Mouse (Mus musculus): ENCODE data around the gene Zfp143. TPM values are rescaled to one million over a fixed set of nuclear protein-coding genes. Genes with fewer than 3 reads are reported as not detected.
A peak's percentile ranks its signal among the peaks of the same experiment; 100 is the strongest.
"Not testable (repeated sequence)": the region's sequence is repeated elsewhere in the genome, so short reads cannot be mapped to it uniquely, and the experiment has no call there.

The Zfp143 gene
- total RNA-seq, 2 experiments from 2014 or later, result 9.5 to 10.0 TPM

DNA sequence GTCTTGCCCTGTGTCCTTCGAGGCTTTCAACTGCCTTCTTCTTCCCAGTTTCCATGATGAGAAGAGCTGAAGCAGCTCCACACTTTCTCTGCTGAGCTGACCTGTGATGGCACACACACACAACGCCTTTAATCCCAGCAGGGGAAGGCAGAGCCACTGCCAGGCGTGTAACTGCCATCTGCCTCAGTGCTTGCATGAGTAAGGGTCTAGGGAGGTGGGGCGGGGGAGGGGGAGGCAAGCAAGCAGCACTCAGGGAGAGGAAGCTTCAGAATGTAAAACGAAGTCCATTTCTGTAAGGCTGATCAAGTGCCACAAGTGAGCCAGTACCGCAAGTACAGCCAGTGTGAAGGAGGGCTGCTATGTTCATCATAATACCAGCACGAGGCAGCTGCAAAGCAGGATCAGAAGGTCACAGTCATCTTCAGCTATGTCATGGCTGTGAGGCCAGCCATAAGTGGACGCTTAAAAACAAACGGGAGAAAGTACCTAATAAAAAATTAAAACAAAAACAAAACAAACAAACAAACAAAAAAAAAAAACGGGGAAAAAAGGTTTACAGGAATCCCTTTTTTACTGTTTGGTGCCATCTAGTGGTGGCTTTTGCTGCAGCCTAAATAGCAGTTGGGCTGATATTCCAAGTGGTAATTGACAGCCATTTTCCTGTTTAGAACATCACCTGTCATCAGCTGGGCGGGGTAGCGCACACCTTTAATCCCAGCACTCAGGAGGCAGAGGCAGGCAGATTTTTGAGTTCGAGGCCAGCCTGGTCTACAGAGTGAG lies 22.6 kb downstream of the Zfp143 start:
- DNase-seq (ENCODE audit: low spot score in 2 of 2), result peak; percentile 60 to 71
- intact Hi-C loops (cut with DNase I), result no loop called here

DNA sequence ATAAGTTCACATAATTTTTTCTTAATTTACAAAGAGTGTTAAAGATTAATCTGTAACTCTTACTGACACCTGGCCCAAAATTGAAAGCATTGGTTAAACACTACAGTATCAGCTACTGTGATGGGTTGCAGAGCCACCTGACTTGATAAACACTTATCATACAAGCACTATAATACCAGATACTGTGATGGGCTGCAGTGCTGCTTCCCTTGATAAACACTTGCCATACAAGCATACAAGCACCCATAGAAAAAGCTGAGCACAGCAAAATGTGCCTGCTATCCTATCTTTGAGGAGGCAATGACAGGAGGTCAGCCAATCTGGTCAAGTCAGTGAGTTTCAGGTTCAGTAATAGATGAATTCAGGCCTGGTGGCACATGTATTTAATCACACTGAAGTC lies 24.2 kb downstream of the Zfp143 start:
- DNase-seq (ENCODE audit: low spot score in 2 of 2), result no peak
- intact Hi-C loops (cut with DNase I), result no loop called here

DNA sequence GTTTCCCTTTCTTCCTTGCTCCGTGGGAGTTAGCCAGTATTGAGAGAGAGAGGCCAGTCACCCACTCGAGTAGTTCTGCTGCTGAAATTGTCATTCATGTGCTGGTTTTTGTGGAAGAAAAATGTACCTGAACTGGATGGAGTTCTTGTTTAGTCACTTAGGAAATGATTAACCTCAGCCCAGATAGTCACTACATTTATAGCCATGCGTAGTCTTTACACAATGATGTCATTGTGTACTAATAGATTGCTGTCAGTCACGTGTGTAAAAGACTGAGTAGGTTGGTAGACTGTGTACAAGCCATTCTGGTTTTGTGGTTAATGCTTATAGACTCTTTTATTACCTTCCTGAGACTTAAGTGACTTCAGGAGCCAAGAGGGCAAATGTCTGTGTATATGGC lies 26.9 kb downstream of the Zfp143 start:
- intact Hi-C loops (cut with DNase I), result no loop called here
- no peak for DNase-seq (ENCODE audit: low spot score in 2 of 2)

DNA sequence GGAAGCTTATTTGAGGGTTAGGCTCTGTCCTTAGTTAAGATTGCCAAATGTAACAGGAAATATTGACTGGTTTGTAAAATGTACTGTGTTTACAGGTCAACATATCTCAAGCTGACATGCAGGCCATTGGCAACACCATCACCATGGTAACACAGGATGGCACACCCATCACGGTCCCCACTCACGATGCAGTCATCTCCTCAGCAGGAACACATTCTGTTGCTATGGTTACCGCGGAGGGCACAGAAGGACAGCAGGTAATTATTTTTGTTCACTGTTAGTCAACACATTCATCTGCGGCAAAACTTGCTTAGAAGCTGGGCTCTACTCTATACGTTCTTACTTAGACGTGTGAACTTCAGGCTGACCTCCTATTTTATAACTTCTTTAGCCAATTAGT lies 30.7 kb downstream of the Zfp143 start:
- intact Hi-C loops (cut with DNase I), result no loop called here
- DNase-seq (ENCODE audit: low spot score in 2 of 2), result peak; percentile 57 to 84

DNA sequence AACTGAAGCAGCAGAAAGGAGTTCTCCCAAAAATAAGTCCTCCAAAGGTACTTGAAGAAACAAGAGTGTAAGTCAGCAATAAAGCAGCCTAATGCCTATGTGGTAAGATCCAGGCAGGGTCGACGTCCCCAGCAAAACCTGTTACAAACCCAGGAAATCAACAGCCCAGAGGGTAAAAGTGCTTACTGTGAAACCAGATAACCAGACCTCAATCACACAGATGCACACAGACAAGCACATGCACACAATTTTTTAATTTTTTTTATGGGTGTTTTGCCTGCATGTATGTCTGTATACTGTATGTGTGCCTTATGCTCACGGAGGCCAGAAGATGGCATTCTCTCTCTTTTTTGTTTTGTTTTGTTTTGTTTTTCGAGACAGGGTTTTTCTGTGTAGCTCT lies 35.3 kb downstream of the Zfp143 start:
- no peak for DNase-seq (ENCODE audit: low spot score in 2 of 2)
- intact Hi-C loops (cut with DNase I), result no loop called here

DNA sequence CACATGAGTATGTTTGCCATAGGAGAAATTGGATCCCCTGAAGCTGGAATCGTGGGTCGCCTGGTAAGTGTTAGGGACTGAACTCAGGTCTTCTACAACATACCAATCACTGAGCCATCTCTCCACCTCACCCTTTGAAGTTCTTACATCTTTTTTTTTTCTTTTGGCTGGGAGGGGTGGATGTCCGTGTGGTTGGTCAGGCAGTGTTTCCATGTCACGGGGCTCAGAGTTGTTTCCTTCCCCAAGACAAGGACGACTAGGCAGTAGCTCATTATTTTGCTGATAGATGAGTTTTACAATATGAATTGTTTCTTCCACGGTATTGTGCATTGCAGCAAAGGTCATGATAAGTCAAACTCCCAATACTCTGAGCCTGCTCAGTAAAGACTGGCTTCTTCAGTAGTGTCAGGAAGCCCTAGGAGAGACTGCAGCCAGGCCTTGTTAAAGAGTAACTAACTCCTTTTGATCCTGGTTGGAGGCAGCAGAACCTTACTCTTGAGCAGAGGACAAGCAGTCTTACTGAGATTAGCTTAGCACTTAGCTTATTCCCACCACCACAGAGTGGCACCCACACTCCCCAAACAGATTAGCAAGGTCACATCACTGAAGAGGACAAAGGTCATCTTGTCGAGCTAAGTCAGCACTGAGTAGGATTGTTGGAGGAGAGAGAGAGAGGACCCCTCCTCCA lies 36.2 kb downstream of the Zfp143 start:
- no peak for DNase-seq (ENCODE audit: low spot score in 2 of 2)
- intact Hi-C loops (cut with DNase I), result no loop called here

DNA sequence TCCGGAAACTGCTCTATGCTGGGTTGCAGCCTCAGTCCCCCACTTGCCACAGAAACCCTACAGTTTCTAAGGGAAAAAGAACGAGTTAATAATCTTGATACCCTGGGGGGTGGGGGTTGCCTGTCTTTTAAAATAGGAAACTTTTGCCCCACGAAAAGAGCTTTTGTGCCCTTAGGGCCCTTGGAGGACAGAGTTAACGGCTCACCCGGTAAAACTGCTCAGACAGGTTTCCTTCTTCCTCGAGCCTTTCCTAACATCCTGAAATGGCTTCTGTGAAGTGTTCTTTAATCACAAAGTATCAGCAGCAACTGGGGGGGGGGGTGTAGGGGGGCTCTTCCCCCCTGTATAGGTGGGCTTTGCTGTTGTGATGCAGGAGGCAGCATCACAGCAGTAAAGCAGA lies 39.8 kb downstream of the Zfp143 start:
- intact Hi-C loops (cut with DNase I), result no loop called here
- no peak for DNase-seq (ENCODE audit: low spot score in 2 of 2)

DNA sequence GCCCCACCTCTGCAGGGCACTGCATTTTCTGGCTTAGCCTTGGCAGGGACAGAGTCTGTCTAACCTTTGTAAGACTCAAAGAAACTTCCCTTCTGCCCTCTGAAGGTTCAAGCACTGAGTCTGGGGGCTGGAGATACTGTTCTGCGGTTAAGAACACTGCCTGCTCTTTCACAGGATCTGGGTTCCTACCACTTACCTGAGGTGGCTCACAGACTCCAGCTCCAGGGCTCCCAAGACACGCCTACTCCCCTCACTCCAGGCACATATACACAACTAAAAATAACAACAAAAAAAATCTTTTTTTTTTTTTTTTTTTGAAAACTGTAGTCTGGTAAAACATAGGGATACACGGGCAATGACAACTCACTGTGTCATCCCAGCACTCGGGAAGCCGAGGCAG lies 40.2 kb downstream of the Zfp143 start:
- no peak for DNase-seq (ENCODE audit: low spot score in 2 of 2)
- intact Hi-C loops (cut with DNase I), result no loop called here

DNA sequence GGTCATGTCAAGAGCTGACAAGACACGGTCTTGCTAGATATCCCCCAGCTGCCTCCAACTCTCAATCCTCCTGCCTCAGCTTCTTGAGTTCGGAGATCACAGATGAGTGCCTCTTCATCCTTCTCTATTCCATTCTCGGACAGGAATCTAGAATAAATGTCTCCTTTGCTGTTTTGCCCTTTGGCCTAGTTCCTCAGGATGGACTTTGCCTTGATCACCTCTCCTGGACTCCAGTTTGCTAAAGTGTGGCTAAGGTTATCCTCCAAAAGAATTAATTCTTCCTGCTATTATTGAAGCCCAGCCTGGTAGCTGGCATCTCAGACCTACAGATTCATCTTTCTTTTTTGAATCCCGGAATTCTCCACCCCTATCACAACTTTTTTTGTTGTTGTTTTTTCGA lies 44.0 kb downstream of the Zfp143 start:
- intact Hi-C loops (cut with DNase I), result no loop called here
- DNase-seq (ENCODE audit: low spot score in 2 of 2), result no peak

DNA sequence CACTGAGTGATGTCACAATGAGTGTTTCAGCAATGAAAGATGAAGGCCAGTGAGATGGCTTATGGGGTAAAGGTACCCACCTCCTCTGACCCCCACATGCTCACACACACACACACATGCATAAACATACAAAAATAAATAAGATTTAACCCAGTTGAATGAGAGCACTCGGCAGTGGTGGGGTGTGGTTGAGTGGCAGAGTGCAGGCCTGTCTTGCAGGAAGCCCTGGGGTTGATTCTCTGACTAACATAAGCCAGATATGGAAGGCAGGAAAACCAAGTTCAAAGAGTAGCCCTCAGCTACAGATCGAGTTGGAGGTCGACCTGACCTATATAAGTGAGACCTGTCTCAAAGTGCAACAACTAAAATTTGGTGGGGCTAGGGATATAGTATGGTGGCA lies 45.6 kb downstream of the Zfp143 start:
- DNase-seq (ENCODE audit: low spot score in 2 of 2), result no peak
- intact Hi-C loops (cut with DNase I), result no loop called here

DNA sequence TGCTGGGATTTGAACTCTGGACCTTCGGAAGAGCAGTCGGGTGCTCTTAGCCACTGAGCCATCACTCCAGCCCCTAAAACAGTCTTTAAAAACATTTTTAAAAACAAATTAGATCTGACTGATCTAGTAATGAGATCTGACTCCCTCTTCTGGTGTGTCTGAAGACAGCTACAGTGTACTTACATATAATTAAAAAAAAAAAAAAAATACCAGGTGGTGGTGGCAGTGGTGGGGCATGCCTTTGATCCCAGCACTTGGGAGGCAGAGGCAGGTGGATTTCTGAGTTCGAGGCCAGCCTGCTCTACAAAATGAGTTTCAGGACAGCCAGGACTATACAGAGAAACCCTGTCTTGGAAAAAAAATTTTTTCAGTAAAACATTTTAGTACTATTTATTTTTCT lies 47.5 kb downstream of the Zfp143 start:
- intact Hi-C loops (cut with DNase I); DNase-seq (ENCODE audit: low spot score in 2 of 2): not testable (repeated sequence)

DNA sequence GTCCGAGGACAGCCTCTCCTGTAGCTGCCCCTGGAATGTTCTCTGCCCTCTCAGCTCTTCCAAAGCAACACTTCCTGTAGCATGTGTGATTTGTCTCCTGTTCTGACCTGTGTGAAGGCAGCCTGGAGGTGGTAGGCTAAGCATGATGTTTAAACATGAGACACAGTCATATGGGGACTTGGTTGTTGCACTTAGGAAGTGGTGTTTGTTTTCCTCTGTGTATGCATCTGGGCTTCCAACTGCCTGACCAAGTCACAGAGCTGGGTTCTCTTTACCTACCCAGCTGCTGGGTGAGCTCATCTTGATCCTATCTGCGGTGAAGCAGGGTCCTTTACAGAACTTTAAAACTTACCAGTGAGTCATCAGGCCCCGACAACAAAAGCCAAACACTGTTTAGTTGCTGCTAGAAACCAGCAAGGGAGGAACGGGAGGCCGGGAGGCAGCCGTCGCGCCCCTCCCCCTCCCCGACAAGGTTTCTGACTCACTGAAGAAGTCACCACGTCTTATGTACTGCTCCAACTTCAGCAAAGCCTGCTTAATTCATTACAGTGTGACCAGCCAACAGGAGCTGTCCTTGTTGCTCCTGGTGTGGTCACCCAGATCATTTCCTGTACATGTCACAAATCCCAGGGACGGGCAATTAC lies 48.1 kb downstream of the Zfp143 start:
- peak; percentile 33 to 65 for DNase-seq (ENCODE audit: low spot score in 2 of 2)
- intact Hi-C loops (cut with DNase I), result no loop called here

DNA sequence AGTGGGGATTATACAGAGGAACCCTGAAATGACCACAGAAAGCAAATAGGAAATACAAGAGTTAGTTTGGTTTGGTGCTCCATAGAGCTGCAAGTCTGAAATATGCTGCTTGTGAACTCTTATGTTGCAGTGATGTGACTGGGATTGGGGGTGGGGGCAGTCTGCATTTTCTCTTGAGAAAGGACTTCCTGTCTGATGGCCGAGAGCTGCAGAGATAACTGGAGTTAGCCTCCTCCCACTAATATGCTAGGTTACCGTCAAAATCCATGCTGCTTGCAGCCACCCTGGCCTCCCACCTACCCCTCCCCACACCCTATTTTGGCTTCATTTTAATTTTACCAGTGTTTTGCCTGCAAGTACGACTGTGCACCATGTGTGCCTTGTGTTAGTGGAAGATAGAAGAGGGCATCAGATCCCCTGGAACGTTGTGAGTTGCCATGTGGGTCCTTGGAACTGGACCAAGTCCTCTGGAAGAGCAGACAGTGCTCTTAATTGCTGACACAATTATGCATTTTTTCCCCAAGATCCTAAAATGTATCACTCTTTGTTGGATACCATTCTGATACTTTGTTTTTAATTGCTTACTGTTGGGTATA lies 49.1 kb downstream of the Zfp143 start:
- intact Hi-C loops (cut with DNase I), result no loop called here

DNA sequence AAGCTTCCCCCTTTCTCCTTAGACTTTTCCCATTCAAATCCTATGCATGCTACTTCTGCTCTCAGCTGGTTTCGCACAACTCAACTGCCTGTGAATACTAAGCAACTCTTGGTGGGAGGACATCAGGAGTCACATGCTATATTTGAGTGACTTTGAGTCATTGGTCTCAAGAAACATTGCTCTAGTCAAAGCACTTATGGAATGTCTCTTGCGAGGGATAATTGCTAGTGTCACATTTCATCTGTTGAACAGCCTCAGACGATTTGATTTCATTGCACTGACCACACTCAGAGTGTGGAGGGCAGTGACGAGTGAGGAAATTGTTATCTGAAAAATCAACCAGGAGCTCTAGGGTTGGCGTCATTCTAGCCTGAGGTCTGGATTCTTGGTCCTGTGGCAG lies 53.7 kb downstream of the Zfp143 start:
- DNase-seq (ENCODE audit: low spot score in 2 of 2), result no peak
- intact Hi-C loops (cut with DNase I), result no loop called here

More for the DNA sequence above, 49.1 kb downstream of the Zfp143 start:
- DNase-seq (ENCODE audit: low spot score in 2 of 2), result no peak

DNA sequence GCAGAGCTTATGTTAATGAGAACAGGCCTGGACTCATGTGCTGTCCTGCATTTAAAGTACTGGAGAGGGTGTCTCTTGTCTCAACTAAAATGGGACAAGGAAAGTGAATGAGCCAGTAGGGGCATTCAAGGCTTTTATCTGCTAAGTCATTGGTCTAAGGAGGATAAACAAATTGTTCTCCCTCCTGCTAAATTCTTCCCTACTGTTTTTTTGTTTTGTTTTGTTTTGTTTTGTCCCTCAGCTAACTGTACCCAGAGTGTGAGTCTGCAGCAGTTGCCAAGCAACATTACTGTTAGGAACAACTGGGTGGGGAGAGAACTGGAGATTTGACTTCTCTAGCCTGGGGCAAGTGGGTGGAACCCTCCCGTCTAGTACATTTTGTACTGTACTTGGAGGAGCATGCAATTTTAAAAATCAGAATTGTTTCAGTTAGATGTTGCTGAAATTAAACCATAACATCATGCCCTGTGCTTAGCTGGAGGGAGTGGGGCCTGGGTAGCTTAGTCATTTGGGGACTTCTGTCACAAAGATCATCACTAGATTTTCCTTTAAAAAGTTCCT lies 55.8 kb downstream of the Zfp143 start:
- intact Hi-C loops (cut with DNase I), result no loop called here
- peak in 1 of 2 experiments; percentile 49 for DNase-seq (ENCODE audit: low spot score in 2 of 2)

DNA sequence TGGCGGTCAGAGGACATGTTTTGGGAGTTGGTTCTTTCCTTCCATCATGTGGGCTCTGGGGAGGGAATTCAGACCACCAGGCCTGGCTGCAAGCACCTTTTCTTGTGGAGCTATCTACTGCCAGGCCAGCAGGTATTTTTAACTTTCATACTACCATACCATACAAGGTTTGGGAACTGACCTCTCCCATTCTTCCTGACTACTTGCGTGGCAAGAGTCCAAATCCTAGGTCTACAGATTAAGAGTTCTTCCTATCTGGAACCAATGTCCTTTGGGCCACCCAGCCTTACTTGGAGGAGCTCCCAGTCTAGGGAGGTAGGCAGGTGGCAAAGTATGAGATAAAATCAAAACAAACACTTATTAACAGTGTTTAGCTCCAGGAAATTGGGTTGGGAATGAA lies 57.4 kb downstream of the Zfp143 start:
- DNase-seq (ENCODE audit: low spot score in 2 of 2), result no peak
- intact Hi-C loops (cut with DNase I), result no loop called here

DNA sequence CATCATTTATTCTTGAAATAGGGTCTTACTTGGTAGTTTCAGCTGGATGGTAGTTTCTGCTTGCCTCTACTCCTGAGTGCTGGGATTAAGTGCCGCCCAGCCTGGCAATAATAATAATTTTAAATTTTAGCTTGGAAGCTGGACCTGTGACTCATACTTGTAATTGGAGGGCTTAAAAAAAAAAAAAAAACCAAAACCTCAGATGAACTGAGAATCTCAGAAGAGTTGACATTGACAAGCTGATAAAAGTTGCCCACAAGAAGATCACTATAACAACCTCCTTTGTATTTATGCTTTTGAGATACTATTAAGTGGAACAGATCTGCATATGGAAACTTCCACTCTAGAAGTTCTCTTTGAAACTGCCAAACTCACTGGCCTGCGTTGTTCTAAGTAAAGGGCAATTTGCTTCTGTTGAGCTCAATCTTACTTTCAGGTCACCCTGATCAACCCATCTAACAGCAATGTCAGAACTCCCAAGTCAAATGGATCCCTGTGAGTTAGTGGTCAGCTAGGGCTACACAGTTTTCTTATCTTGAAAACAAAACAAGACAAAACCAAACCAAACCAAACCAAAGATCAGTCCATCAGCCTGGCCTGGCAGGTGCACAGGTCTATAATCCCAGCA lies 59.3 kb downstream of the Zfp143 start:
- no peak for DNase-seq (ENCODE audit: low spot score in 2 of 2)
- intact Hi-C loops (cut with DNase I), result no loop called here

DNA sequence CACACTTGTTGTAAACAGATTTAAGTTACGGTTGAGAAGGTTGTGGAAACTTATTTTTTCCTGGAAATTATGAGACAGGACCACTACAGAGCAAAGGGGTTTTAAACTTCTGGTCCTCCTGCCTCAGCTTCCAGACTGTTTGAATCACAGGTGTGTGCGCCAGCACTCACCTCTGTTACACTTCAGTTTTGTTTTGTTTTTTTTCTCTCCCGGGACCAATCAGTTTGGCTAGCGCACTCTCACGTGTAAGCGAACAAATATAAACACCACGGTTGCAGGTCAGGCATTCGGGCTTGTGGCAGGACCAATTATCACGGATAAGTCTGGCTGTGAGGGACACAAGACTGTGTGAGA lies 60.1 kb downstream of the Zfp143 start:
- intact Hi-C loops (cut with DNase I), result no loop called here
- no peak for DNase-seq (ENCODE audit: low spot score in 2 of 2)

DNA sequence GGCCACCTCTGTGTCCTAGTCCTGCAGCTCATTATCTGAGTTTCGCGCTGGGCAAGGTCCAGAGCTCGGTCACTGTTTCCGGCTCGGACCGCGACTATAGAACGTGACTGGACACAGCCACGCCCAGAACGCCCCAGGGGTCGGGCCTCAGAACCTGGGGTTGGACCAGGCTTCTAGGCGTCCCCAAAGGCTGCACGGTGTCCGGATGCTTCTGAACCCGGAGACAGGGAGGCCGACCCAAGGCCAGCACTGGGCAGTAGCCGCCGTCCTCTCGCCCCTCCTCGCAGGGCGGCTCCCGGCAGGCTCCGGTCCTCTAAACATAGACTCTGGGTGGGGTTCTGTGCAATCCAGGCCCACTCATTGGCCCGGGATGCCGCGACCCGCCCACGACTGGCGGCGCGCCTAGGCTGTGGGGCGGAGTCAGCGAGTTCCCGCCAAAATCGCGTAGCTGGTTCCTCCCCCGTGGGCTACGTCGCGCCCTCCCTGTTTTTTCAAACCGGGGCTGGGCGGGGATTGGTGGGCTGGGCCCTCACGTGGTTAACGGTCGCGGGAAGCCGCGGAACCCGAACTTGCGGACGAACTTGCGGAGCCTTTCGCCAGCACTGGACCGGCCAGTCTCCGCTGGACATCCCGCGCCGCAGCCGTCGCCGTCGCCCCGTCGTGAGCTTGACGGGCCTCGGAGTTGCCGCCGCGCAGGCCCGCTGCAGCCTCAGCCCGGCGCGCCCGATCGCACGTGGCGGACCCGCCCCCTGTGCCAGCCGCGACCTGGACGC lies 60.7 kb downstream of the Zfp143 start, which contains the start of gene Wee1:
Gene Wee1, plus strand, starts transcription at position 531 of the 773 bp plus-strand sequence.
- intact Hi-C loops (cut with DNase I), result no loop called here
- DNase-seq (ENCODE audit: low spot score in 2 of 2), result peak; percentile 98

Data from left cerebral cortex, postnatal 14 days (tissue).